Mouse (Mus musculus) bone marrow, adult 2 months (tissue): ENCODE measurements around the gene Lrrc26. TPM values are rescaled to one million over a fixed set of nuclear protein-coding genes. Genes with fewer than 3 reads are reported as not detected.

ENCODE experiments used
- H3K27ac ChIP-seq: fragments of 200-500 bp; 2 replicates; pipeline ENCODE4 v1.5.1; 2012; ENCODE audit warnings: low read depth, mild to moderate bottlenecking, control low read depth, inconsistent platforms, low read length; ENCODE audit not compliant: control insufficient read depth, poor library complexity, insufficient read depth
- H3K4me1 ChIP-seq: fragments of 200-500 bp; 2 replicates; pipeline ENCODE4 v1.6.1; 2011; ENCODE audit warnings: low read length; ENCODE audit not compliant: control insufficient read depth, insufficient read depth
- H3K4me3 ChIP-seq: fragments of 200-500 bp; replicated peaks from 2 replicates; pipeline ENCODE3; 2011; ENCODE audit warnings: mild to moderate bottlenecking, low read depth, low read length, control low read depth; ENCODE audit not compliant: control insufficient read depth
- CTCF ChIP-seq: fragments of 200-500 bp; IDR thresholded peaks from 2 replicates; pipeline ENCODE4 v1.5.1; 2011; ENCODE audit warnings: low read length, control low read depth; ENCODE audit not compliant: control insufficient read depth, insufficient read depth
- POLR2A ChIP-seq: fragments of 200-500 bp; IDR thresholded peaks from 2 replicates; pipeline ENCODE4 v1.6.1; 2011; ENCODE audit warnings: low read depth, mild to moderate bottlenecking, control low read depth, low read length, borderline replicate concordance; ENCODE audit not compliant: control insufficient read depth
- WGBS: fragments of 180-500 bp; shearing (Covaris S2); methylation state at CpG from one replicate; pipeline ENCODE4 v1.1.7; 2018; 5-methylcytosine and 5-hydroxymethylcytosine counted together
- polyA plus RNA-seq: library from polyadenylated mRNA; stranded (reverse); fragments of >200 nt; gene quantifications from 2 replicates; pipeline ENCODE4 v1.2.4, GENCODE M21; 2011; ENCODE audit warnings: low replicate concordance; ENCODE audit not compliant: missing spikeins, insufficient read depth, insufficient read length

Lrrc26 gene
- polyA plus RNA-seq, 1 experiment = not detected

GRCm38 (mm10) chr2:25318119-25318966 lies 28.6 kb downstream of the Lrrc26 start:
- WGBS = 8% methylated on average over 31 of the region's 31 CpGs
- Histone ChIP-seq H3K4me3 (no peak overlapping the region), H3K27ac (no peak overlapping the region), H3K4me1 (no peaks in the 10 kb centered on the region; the same call in none of the 2 replicates)
- no peak for TF ChIP-seq POLR2A
- TF ChIP-seq CTCF = no peak

GRCm38 (mm10) chr2:25318971-25319773 lies 29.5 kb downstream of the Lrrc26 start, which contains the start of gene Grin1:
Gene Grin1 (minus strand): TSS chr2:25319187.
- Histone ChIP-seq H3K27ac (no peak within 1 kb of the TSS), H3K4me1 (no peaks in the 10 kb centered on the region; the same call in 1 of the 2 replicates), H3K4me3 (no peak within 1 kb of the TSS)
- TF ChIP-seq POLR2A (no peak), CTCF (no peak)
- 12% methylated on average over 56 of the region's 58 CpGs for WGBS

GRCm38 (mm10) chr2:25320084-25320483 lies 30.4 kb downstream of the Lrrc26 start:
- no peak overlapping the region for H3K4me3 ChIP-seq
- H3K4me1 ChIP-seq = no peaks in the 10 kb centered on the region; the same call in 1 of the 2 replicates
- TF ChIP-seq CTCF (no peak), POLR2A (no peak)
- 32% methylated on average over 2 of the region's 2 CpGs for WGBS
- no peak overlapping the region for H3K27ac ChIP-seq

- WGBS = 61% methylated on average over 2 of the region's 2 CpGs
- no peaks in the 10 kb centered on the region for H3K4me1 ChIP-seq
- no peak overlapping the region for H3K4me3 ChIP-seq
- TF ChIP-seq CTCF (no peak), POLR2A (no peak)
- no peak overlapping the region for H3K27ac ChIP-seq
These were observed 36.3 kb downstream of the Lrrc26 start for GRCm38 (mm10) chr2:25326036-25326435.

- peaks cover 2% of the 10 kb centered on the region; the same call in 1 of the 2 replicates for H3K4me1 ChIP-seq
- H3K27ac ChIP-seq = no peak overlapping the region
- TF ChIP-seq POLR2A (no peak), CTCF (peak; percentile 36)
- H3K4me3 ChIP-seq = no peak overlapping the region
- 49% methylated on average over 7 of the region's 7 CpGs for WGBS
These were observed 38.7 kb downstream of the Lrrc26 start for GRCm38 (mm10) chr2:25328440-25328839.

GRCm38 (mm10) chr2:25331470-25331869 lies 41.8 kb downstream of the Lrrc26 start:
- H3K4me1 ChIP-seq = peaks cover 4% of the 10 kb centered on the region; the same call in 1 of the 2 replicates
- TF ChIP-seq CTCF (no peak), POLR2A (no peak)

GRCm38 (mm10) chr2:25332286-25333160 lies 42.8 kb downstream of the Lrrc26 start, which contains the start of gene Man1b1:
Gene Man1b1 (plus strand): TSS chr2:25332338.
- TF ChIP-seq CTCF (peak; percentile 37; the same call in 1 of the 2 replicates), POLR2A (peak; percentile 86)
- Histone ChIP-seq H3K27ac (peak within 1 kb of the TSS; percentile 79), H3K4me3 (peak within 1 kb of the TSS; percentile 82), H3K4me1 (peaks cover 4% of the 10 kb centered on the region; the same call in 1 of the 2 replicates)
- WGBS = under 1% methylated on average over 78 of the region's 78 CpGs

More at GRCm38 (mm10) chr2:25331470-25331869, 41.8 kb downstream of the Lrrc26 start:
- H3K27ac ChIP-seq = no peak overlapping the region
- H3K4me3 ChIP-seq = no peak overlapping the region
- 42% methylated on average over 9 of the region's 9 CpGs for WGBS
